Comparison of ENCODE assay signal across 24 mouse cellular contexts in the genomic region with DNA sequence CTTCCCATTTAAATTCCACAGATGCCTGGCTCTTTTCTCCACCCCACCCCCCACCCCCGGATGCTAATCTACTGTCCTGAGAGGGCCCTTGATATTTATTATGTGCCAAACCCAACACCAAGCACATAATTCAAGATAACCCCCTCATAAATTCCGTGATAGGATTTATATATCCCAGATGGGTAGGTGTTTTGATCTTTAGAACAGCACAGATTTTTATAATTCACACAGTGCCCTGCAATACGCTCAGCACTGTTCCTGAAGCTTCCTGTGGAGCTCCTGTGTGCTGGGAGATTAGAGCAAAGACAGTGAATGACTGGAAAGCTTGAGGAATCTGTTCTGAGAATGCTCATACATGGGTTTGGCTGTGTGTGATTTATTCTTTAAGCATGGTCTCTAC.
DNase-seq lines count a peak whose midpoint lies in the region; ATAC-seq and TF ChIP-seq lines count a peak whose summit lies in the region.
"Had no signal": no experiment of that assay in that cellular context is flagged by ENCODE, and none has a peak within 500 bp of the region (broad histone marks: within the 10 kb centered on the region; RNA-seq: fewer than 3 reads in every experiment).

No protein-coding gene starts in this region.

- peak; percentile 43 for DNase-seq in embryo, embryonic 10.5 days (ENCODE audit: low spot score)
- no peak for DNase-seq in embryo, embryonic 10 days (ENCODE audit: low spot score)
- DNase-seq in midbrain, embryonic 11.5 days (ENCODE audit: low spot score, missing footprints) = peak; percentile 75
- DNase-seq in limb, embryonic 14.5 days (ENCODE audit: low spot score) = no peak
- DNase-seq in hindbrain, embryonic 14.5 days (ENCODE audit: low spot score) = no peak
- DNase-seq in urinary bladder, postnatal 25 days (ENCODE audit: low spot score) = no peak
- DNase-seq: adrenal gland, postnatal 14 days; cerebellum, adult 9-10 months; gastrocnemius, postnatal 10 days; kidney, postnatal 36 days; lung, adult 18-20 months; lung, postnatal 10 days; right cerebral cortex, postnatal 25 days; spleen, adult 18-20 months; thymus, postnatal 14 days had no signal

- H3K4me3 ChIP-seq in midbrain, embryonic 11.5 days (ENCODE audit: low read depth, low read length) = no peak overlapping the region
- no peak overlapping the region for H3K4me3 ChIP-seq in midbrain, embryonic 13.5 days (replicated peaks)
- H3K4me3 ChIP-seq in limb, embryonic 14.5 days (replicated peaks; ENCODE audit: low read length) = no peak overlapping the region
- H3K4me3 ChIP-seq in hindbrain, embryonic 14.5 days (replicated peaks; ENCODE audit: low read length) = no peak overlapping the region
- H3K4me3 ChIP-seq: heart, embryonic 12.5 days; hindbrain, embryonic 13.5 days; kidney, embryonic 15.5 days; liver, embryonic 12.5 days; midbrain, embryonic 15.5 days; neural tube, embryonic 12.5 days had no signal

- H3K9ac ChIP-seq in midbrain, embryonic 11.5 days (ENCODE audit: low read length) = no peak overlapping the region
- no peak overlapping the region for H3K9ac ChIP-seq in midbrain, embryonic 13.5 days (replicated peaks)
- H3K9ac ChIP-seq in limb, embryonic 14.5 days (ENCODE audit: low read depth, low read length, severe bottlenecking) = no peak overlapping the region
- H3K9ac ChIP-seq in hindbrain, embryonic 14.5 days = no peak overlapping the region
- H3K9ac ChIP-seq: heart, embryonic 12.5 days; hindbrain, embryonic 13.5 days; kidney, embryonic 15.5 days; liver, embryonic 12.5 days; midbrain, embryonic 15.5 days; neural tube, embryonic 12.5 days had no signal

- TF ChIP-seq POLR2A in limb, embryonic 14.5 days (IDR thresholded peaks at IDR 0.05; ENCODE audit: borderline replicate concordance, extremely low read depth, insufficient read depth, insufficient read length) = no peak

- H3K36me3 ChIP-seq in midbrain, embryonic 11.5 days (ENCODE audit: control insufficient read depth, insufficient read depth, low read length) = no peaks in the 10 kb centered on the region
- no peaks in the 10 kb centered on the region for H3K36me3 ChIP-seq in midbrain, embryonic 13.5 days
- no peaks in the 10 kb centered on the region for H3K36me3 ChIP-seq in limb, embryonic 14.5 days (ENCODE audit: control insufficient read depth, insufficient read depth, low read length)
- H3K36me3 ChIP-seq in hindbrain, embryonic 14.5 days (replicated peaks; ENCODE audit: control insufficient read depth, insufficient read depth) = no peaks in the 10 kb centered on the region
- H3K36me3 ChIP-seq: heart, embryonic 12.5 days; hindbrain, embryonic 13.5 days; kidney, embryonic 15.5 days; liver, embryonic 12.5 days; midbrain, embryonic 15.5 days; neural tube, embryonic 12.5 days had no signal

- H3K27ac ChIP-seq in midbrain, embryonic 11.5 days (ENCODE audit: low read depth, low read length) = no peak overlapping the region
- H3K27ac ChIP-seq in midbrain, embryonic 13.5 days = no peak overlapping the region
- H3K27ac ChIP-seq in limb, embryonic 14.5 days (replicated peaks; ENCODE audit: low read depth, low read length) = peak overlapping the region; percentile 40
- H3K27ac ChIP-seq in hindbrain, embryonic 14.5 days = no peak overlapping the region
- H3K27ac ChIP-seq: hindbrain, embryonic 13.5 days; kidney, embryonic 15.5 days; liver, embryonic 12.5 days; midbrain, embryonic 15.5 days; neural tube, embryonic 12.5 days had no signal

- H3K4me2 ChIP-seq in midbrain, embryonic 11.5 days = no peak overlapping the region
- no peak overlapping the region for H3K4me2 ChIP-seq in midbrain, embryonic 13.5 days (replicated peaks)
- no peak overlapping the region for H3K4me2 ChIP-seq in limb, embryonic 14.5 days (replicated peaks; ENCODE audit: low read depth, low read length, severe bottlenecking)
- H3K4me2 ChIP-seq in hindbrain, embryonic 14.5 days (replicated peaks) = no peak overlapping the region
- H3K4me2 ChIP-seq: heart, embryonic 12.5 days; hindbrain, embryonic 13.5 days; kidney, embryonic 15.5 days; liver, embryonic 12.5 days; midbrain, embryonic 15.5 days; neural tube, embryonic 12.5 days had no signal

- H3K4me1 ChIP-seq in midbrain, embryonic 11.5 days (ENCODE audit: control insufficient read depth, insufficient read depth, low read length) = no peaks in the 10 kb centered on the region
- H3K4me1 ChIP-seq in midbrain, embryonic 13.5 days (replicated peaks) = peaks cover 4% of the 10 kb centered on the region; the same call in 1 of the 2 replicates
- H3K4me1 ChIP-seq in limb, embryonic 14.5 days (ENCODE audit: control insufficient read depth, insufficient read depth, low read length) = peaks cover 21% of the 10 kb centered on the region
- H3K4me1 ChIP-seq in hindbrain, embryonic 14.5 days (replicated peaks; ENCODE audit: control insufficient read depth, insufficient read depth, low read length) = no peaks in the 10 kb centered on the region
- H3K4me1 ChIP-seq: hindbrain, embryonic 13.5 days; liver, embryonic 12.5 days; midbrain, embryonic 15.5 days; neural tube, embryonic 12.5 days had no signal

- ATAC-seq in midbrain, embryonic 11.5 days (ENCODE audit: low FRiP score) = no peak
- ATAC-seq in midbrain, embryonic 13.5 days = no peak
- ATAC-seq in limb, embryonic 14.5 days (ENCODE audit: low FRiP score, low read depth) = peak; percentile 53; the same call in 1 of the 2 replicates
- no peak for ATAC-seq in hindbrain, embryonic 14.5 days (ENCODE audit: low FRiP score)
- ATAC-seq: forebrain, embryonic 16.5 days; inflammation-experienced regulatory T-cells, adult 6 months; liver, embryonic 12.5 days; midbrain, embryonic 15.5 days had no signal

- no peaks in the 10 kb centered on the region for H3K27me3 ChIP-seq in midbrain, embryonic 11.5 days (ENCODE audit: control insufficient read depth, insufficient read depth, low read length)
- H3K27me3 ChIP-seq in midbrain, embryonic 13.5 days = no peaks in the 10 kb centered on the region
- no peaks in the 10 kb centered on the region for H3K27me3 ChIP-seq in limb, embryonic 14.5 days (ENCODE audit: control insufficient read depth, insufficient read depth, low read length)
- H3K27me3 ChIP-seq in hindbrain, embryonic 14.5 days (ENCODE audit: control insufficient read depth, insufficient read depth, low read length) = no peaks in the 10 kb centered on the region
- H3K27me3 ChIP-seq: heart, embryonic 12.5 days; hindbrain, embryonic 13.5 days; kidney, embryonic 15.5 days; liver, embryonic 12.5 days; midbrain, embryonic 15.5 days; neural tube, embryonic 12.5 days had no signal

- 54% methylated on average over 3 of the region's 3 CpGs for WGBS in midbrain, embryonic 11.5 days
- 48% methylated on average over 3 of the region's 3 CpGs for WGBS in midbrain, embryonic 13.5 days
- WGBS in limb, embryonic 14.5 days = 14% methylated on average over 3 of the region's 3 CpGs
- WGBS in hindbrain, embryonic 14.5 days = 60% methylated on average over 3 of the region's 3 CpGs

- H3K9me3 ChIP-seq in midbrain, embryonic 11.5 days (ENCODE audit: control insufficient read depth, low read length) = no peaks in the 10 kb centered on the region
- H3K9me3 ChIP-seq in midbrain, embryonic 13.5 days = no peaks in the 10 kb centered on the region
- no peaks in the 10 kb centered on the region for H3K9me3 ChIP-seq in limb, embryonic 14.5 days (ENCODE audit: control insufficient read depth, low read length)
- H3K9me3 ChIP-seq in hindbrain, embryonic 14.5 days (ENCODE audit: control insufficient read depth, low read length) = no peaks in the 10 kb centered on the region
- H3K9me3 ChIP-seq: heart, embryonic 12.5 days; hindbrain, embryonic 13.5 days; kidney, embryonic 15.5 days; liver, embryonic 12.5 days; midbrain, embryonic 15.5 days; neural tube, embryonic 12.5 days had no signal

Comparison
In these comparisons a context has a peak if more than half of its experiments do, and no peak if none do; other contexts are left out.
1. DNase-seq: peak in embryo, embryonic 10.5 days (single experiment) and midbrain, embryonic 11.5 days (single experiment); none in embryo, embryonic 10 days (single experiment), limb, embryonic 14.5 days (single experiment), hindbrain, embryonic 14.5 days (single experiment) and urinary bladder, postnatal 25 days (single experiment).